Mouse (Mus musculus) embryonic fibroblast, embryonic 13.5 days (primary cell): ENCODE data around the gene Srsf1.

Experiments used
- CTCF ChIP-seq: IDR thresholded peaks from 2 replicates; pipeline ENCODE4 v1.5.1; 2011; ENCODE audit warnings: mild to moderate bottlenecking, control low read depth, low read length, moderate library complexity, borderline replicate concordance; ENCODE audit not compliant: insufficient read depth
- POLR2A ChIP-seq: IDR thresholded peaks from 2 replicates; pipeline ENCODE4 v1.6.1; 2011; ENCODE audit warnings: low read depth, mild to moderate bottlenecking, control low read depth, low read length, moderate library complexity

- no peak for TF ChIP-seq CTCF
- TF ChIP-seq POLR2A, result no peak
These were observed 32.0 kb upstream of the Srsf1 start for GRCm38 (mm10) chr11:88015161-88015560.
